Mouse (Mus musculus) neural tube, embryonic 14.5 days (tissue): ENCODE data around the gene Pcnx4. TPM values are rescaled to one million over a fixed set of nuclear protein-coding genes. Genes with fewer than 3 reads are reported as not detected.

Experiments
- ATAC-seq: fragments of 200-750 bp; cut with Nextera tagmentation; 2 replicates; pipeline ENCODE4 v1.8.0; 2017; ENCODE audit warnings: low read depth, mild to moderate bottlenecking, moderate TSS enrichment, moderate library complexity
- H3K27ac ChIP-seq: fragments of 300-500 bp; sonication (generic); 2 replicates; pipeline ENCODE4 v1.5.1; 2014; ENCODE audit warnings: low read depth, mild to moderate bottlenecking, control low read depth, low read length, moderate library complexity, mixed read lengths
- H3K27me3 ChIP-seq: fragments of 300-500 bp; sonication (generic); 2 replicates; pipeline ENCODE4 v1.6.1; 2014; ENCODE audit warnings: low read length; ENCODE audit not compliant: control insufficient read depth, insufficient read depth
- H3K36me3 ChIP-seq: fragments of 300-500 bp; sonication (generic); 2 replicates; pipeline ENCODE4 v1.6.1; 2014; ENCODE audit warnings: low read length, mixed read lengths; ENCODE audit not compliant: control insufficient read depth, insufficient read depth
- H3K4me1 ChIP-seq: fragments of 300-500 bp; sonication (generic); 2 replicates; pipeline ENCODE4 v1.6.1; 2014; ENCODE audit warnings: low read length; ENCODE audit not compliant: control insufficient read depth, insufficient read depth
- H3K4me2 ChIP-seq: fragments of 300-500 bp; sonication (generic); 2 replicates; pipeline ENCODE4 v1.6.1; 2014; ENCODE audit warnings: mild to moderate bottlenecking, low read depth, low read length, control low read depth
- H3K4me3 ChIP-seq: fragments of 300-500 bp; sonication (generic); 2 replicates; pipeline ENCODE4 v1.5.1; 2014; ENCODE audit warnings: low read depth, low read length, control low read depth, mixed read lengths
- H3K9ac ChIP-seq: fragments of 300-500 bp; sonication (generic); replicated peaks from 2 replicates; pipeline ENCODE4 v1.6.1; 2014; ENCODE audit warnings: low read depth, mild to moderate bottlenecking, control low read depth, low read length, mixed read lengths
- H3K9me3 ChIP-seq: fragments of 300-500 bp; sonication (generic); 2 replicates; pipeline ENCODE4 v1.6.1; 2016; ENCODE audit warnings: low read length; ENCODE audit not compliant: control insufficient read depth
- WGBS: fragments of 180-500 bp; shearing (Covaris S2); extraction: QIAGEN DNeasy Blood & Tissue Kit; methylation state at CpG from one replicate; pipeline ENCODE4 v1.1.7; 2014; 5-methylcytosine and 5-hydroxymethylcytosine counted together
- polyA plus RNA-seq: library from polyadenylated mRNA; unstranded; fragments of >200 nt; fragmentation: Nextera tagmentation; extraction: Ambion mirVana; gene quantifications from 2 replicates; pipeline ENCODE4 v1.2.1, GENCODE M21; 2014

Gene Pcnx4
- polyA plus RNA-seq, 1 experiment from 2014 or later: 28.1 TPM

DNA sequence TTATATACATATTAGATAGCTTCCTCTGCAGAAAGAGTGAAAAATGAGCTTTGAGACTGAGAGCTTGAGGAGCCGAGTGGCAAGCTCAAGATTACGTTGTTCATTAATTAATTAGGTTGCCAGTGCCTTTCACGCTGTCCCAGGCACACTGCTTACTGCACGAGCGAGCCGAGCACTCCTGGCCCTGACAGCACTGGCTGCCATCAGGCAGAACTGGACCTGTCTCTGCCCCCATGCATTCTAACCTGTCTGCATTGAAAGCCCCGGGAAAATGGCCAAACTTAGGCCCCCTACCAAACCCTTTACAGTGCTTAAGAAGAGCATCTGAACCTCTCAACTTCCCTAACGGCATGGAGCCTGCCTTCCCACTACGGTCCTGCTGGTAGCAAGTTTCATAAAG, 16.8 kb upstream of the Pcnx4 start:
- no peak overlapping the region for H3K4me2 ChIP-seq
- H3K4me3 ChIP-seq: no peak overlapping the region
- no peak overlapping the region for H3K9ac ChIP-seq
- no peak overlapping the region for H3K27ac ChIP-seq
- H3K36me3 ChIP-seq: no peaks in the 10 kb centered on the region
- no peaks in the 10 kb centered on the region for H3K27me3 ChIP-seq
- 30% methylated on average over 9 of the region's 9 CpGs for WGBS
- no peaks in the 10 kb centered on the region for H3K9me3 ChIP-seq
- ATAC-seq: no peak
- H3K4me1 ChIP-seq: no peaks in the 10 kb centered on the region

DNA sequence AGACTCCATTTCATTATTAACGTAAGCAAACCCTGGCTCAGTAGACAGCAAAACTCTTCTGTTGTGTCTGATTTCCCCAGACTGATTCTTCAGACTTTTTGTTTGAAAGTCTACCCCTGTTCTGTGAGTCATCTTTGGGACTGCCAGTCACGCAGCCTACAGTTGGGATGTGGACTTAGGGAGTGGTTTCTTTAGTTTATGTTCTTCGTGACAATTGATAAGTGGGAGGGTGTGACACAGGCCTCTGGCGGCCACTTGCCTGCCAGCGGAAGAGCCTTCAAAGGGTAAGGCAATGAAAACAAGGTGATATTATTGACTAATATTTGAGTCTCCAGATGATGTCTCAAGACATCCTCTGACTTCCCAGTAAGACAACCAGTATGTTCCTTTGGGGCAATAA, 16.3 kb upstream of the Pcnx4 start:
- WGBS: 77% methylated on average over 5 of the region's 5 CpGs
- no peaks in the 10 kb centered on the region for H3K27me3 ChIP-seq

DNA sequence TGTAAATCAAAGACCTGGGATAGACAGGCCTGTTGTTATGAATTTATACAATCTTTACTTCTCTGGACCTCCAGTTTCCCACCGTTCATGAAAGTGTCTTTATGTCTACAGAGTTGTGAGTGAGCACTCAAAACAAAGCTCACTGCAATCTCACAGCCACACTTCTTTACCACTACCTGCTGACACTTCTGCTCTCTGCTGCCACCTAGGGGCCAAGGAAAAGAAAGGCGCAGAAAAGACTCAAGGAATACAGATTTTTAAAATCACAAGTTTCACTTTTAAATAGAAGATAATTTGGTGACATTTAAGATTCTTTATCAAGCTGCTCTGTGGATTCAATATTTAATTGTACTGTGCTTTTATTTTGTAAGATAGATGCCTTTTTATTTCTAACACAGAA, 15.5 kb upstream of the Pcnx4 start:
- WGBS: 1% methylated on average over 2 of the region's 2 CpGs
- H3K36me3 ChIP-seq: no peaks in the 10 kb centered on the region
- H3K4me2 ChIP-seq: no peak overlapping the region
- no peak overlapping the region for H3K27ac ChIP-seq
- no peaks in the 10 kb centered on the region for H3K9me3 ChIP-seq
- H3K4me3 ChIP-seq: no peak overlapping the region
- no peaks in the 10 kb centered on the region for H3K4me1 ChIP-seq
- H3K9ac ChIP-seq: no peak overlapping the region
- H3K27me3 ChIP-seq: no peaks in the 10 kb centered on the region
- ATAC-seq: no peak

More for the DNA sequence above, 16.3 kb upstream of the Pcnx4 start:
- H3K4me1 ChIP-seq: no peaks in the 10 kb centered on the region
- no peak for ATAC-seq
- H3K9me3 ChIP-seq: no peaks in the 10 kb centered on the region
- no peak overlapping the region for H3K4me3 ChIP-seq
- no peak overlapping the region for H3K27ac ChIP-seq
- H3K9ac ChIP-seq: no peak overlapping the region
- no peak overlapping the region for H3K4me2 ChIP-seq
- H3K36me3 ChIP-seq: no peaks in the 10 kb centered on the region

DNA sequence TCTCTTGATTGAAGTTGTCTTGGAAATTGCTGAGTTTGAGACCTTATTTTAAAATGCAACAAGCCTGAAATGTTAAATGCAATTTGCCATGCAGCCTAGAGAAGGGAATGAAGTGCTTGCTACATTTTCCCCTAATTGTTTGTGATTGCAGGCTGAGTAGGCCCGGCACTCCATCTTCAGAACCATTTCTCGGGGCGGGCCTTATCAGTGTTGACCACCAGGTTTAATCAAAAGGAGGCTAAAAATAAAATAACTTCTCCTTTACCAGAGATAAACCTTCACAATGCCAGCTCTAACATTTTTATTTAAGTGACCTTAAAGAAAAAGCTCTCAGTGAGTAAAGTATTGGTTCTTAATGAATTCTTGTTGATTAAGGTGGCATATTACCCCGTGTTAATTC, 10.6 kb upstream of the Pcnx4 start:
- ATAC-seq: no peak

DNA sequence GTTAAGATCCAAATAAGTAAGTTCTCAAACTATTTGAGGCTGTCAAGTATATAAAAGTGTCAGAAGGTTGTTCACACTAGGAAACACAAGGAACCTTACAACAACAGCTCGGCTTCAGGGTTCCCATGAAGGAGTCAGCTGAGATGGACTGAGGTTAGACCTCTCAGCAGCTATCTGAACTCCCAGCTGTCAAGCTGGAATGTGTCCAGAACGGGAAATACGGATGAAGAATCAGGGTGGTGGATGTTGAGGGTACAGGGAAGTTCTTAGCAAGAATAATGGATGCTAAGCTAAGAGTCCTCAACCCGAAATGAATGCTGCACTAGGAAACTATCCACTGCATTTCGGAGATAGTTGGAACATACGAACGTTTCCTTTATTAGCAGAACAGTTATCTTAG, 3.9 kb upstream of the Pcnx4 start:
- Histone ChIP-seq H3K4me2 (no peak overlapping the region), H3K27me3 (no peaks in the 10 kb centered on the region), H3K4me1 (no peaks in the 10 kb centered on the region), H3K9ac (no peak overlapping the region), H3K9me3 (no peaks in the 10 kb centered on the region), H3K4me3 (no peak overlapping the region), H3K36me3 (no peaks in the 10 kb centered on the region), H3K27ac (no peak overlapping the region)
- no peak for ATAC-seq
- WGBS: 83% methylated on average over 7 of the region's 7 CpGs

More for the DNA sequence above, 10.6 kb upstream of the Pcnx4 start:
- Histone ChIP-seq H3K27ac (no peak overlapping the region), H3K4me3 (no peak overlapping the region), H3K9ac (no peak overlapping the region), H3K9me3 (no peaks in the 10 kb centered on the region), H3K27me3 (no peaks in the 10 kb centered on the region), H3K4me1 (no peaks in the 10 kb centered on the region), H3K36me3 (no peaks in the 10 kb centered on the region), H3K4me2 (no peak overlapping the region)
- 82% methylated on average over 4 of the region's 4 CpGs for WGBS

DNA sequence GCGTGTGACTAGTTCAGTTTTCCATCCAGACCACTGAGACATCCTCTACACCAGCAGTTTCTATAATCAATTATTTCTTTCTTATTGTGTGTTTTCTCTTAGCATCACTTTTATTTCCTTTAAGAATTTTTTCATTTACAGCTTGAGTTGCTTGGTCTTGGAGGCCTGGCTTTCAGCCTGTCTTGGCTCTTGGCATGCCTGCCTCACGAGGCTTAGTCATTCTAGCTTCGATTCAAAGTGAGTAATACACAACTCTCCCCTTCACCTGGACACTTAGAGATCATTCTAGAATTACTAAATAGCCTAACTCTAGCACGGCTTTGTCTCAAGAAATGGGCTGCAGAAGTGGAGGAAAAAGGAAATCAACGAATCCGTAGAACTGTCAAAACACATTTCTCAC, 2.2 kb upstream of the Pcnx4 start:
- Histone ChIP-seq H3K4me1 (no peaks in the 10 kb centered on the region), H3K9ac (no peak overlapping the region), H3K9me3 (no peaks in the 10 kb centered on the region), H3K36me3 (no peaks in the 10 kb centered on the region), H3K27me3 (no peaks in the 10 kb centered on the region), H3K27ac (no peak overlapping the region), H3K4me3 (no peak overlapping the region), H3K4me2 (no peak overlapping the region)
- WGBS: 92% methylated on average over 6 of the region's 6 CpGs
- no peak for ATAC-seq

DNA sequence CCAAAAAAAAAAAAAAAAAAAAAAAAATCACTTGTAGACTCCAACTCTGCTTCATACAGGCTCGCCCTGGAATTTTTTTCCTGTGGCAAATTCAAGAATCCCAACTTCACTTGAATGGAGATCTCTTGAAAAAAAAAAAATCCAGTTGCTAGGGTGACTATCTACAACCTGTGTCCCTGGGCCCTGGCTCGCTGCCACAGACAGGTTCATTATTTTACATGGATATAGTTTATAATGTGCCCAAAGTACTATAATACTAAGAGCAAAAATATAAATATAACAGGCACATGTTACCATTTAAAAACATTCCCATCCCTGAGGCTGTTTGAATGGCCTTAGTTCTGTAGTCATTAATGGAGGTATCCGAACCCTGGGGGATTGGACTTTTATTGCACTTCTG, 584 bp upstream of the Pcnx4 start:
- Histone ChIP-seq H3K4me2 (peak overlapping the region; percentile 57), H3K9me3 (no peaks in the 10 kb centered on the region), H3K27me3 (no peaks in the 10 kb centered on the region), H3K27ac (peak overlapping the region; percentile 52; the same call in 1 of the 2 replicates), H3K4me3 (peak overlapping the region; percentile 60), H3K4me1 (no peaks in the 10 kb centered on the region), H3K9ac (0 out of 2 replicates have a peak overlapping the region, but pooled peaks have one; percentile 65), H3K36me3 (no peaks in the 10 kb centered on the region)
- ATAC-seq: no peak; the same call in 1 of the 2 replicates
- WGBS: 51% methylated on average over 3 of the region's 3 CpGs

DNA sequence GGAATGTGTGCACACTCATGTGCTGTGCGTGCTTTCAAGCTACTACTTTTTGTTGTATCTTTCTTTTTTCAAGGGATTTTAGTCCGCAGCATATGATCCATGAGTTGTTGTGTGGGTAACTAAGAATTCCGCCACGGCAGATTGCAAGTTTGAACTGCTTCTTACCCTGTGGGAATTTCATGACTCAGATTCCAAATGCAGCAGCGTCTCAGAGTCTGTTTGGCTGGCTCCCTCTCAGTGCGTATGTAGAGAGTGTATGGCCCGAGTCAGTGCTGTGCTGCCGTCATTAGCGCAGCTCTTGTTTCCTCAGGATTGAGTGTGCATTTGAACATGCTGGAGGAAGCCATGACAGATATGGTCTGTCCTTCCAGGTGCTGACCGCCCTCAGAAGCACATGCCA, 2.4 kb downstream of the Pcnx4 start:
- Histone ChIP-seq H3K9me3 (no peaks in the 10 kb centered on the region), H3K4me1 (no peaks in the 10 kb centered on the region), H3K9ac (no peak overlapping the region), H3K36me3 (peaks cover 4% of the 10 kb centered on the region; the same call in 1 of the 2 replicates), H3K27me3 (no peaks in the 10 kb centered on the region), H3K4me3 (no peak overlapping the region), H3K27ac (no peak overlapping the region), H3K4me2 (no peak overlapping the region)
- no peak for ATAC-seq
- WGBS: 90% methylated on average over 10 of the region's 10 CpGs

DNA sequence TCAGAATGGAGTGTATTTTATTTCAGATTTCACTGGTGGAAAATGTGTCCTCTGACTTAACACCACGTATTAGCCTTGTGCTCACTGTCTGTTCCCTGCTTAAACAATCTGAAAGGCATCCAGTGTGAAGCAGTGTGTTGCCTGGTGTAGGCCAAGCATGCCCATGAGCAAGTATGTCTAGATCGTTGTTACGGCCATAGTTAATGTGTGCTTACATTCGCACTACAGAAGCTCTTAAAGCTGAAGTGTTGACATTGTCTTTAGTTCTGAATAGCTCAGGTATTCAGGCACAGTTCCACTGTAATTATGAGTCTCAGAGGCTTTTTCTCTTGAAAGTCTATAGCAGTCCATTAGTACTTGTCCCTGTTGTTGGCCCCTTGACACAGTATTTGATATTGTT, 18.2 kb downstream of the Pcnx4 start:
- no peak overlapping the region for H3K27ac ChIP-seq
- no peak overlapping the region for H3K4me2 ChIP-seq
- no peak overlapping the region for H3K9ac ChIP-seq
- H3K27me3 ChIP-seq: no peaks in the 10 kb centered on the region
- no peaks in the 10 kb centered on the region for H3K4me1 ChIP-seq
- ATAC-seq: no peak
- H3K9me3 ChIP-seq: no peaks in the 10 kb centered on the region
- WGBS: 80% methylated on average over 4 of the region's 4 CpGs
- H3K36me3 ChIP-seq: 0 out of 2 replicates have a peak, but pooled peaks cover 4% of the 10 kb centered on the region
- H3K4me3 ChIP-seq: no peak overlapping the region
